Mouse (Mus musculus): ENCODE results near the gene Igdcc3. TPM values are rescaled to one million over a fixed set of nuclear protein-coding genes. Genes with fewer than 3 reads are reported as not detected.
"Not testable (repeated sequence)": the region's sequence is repeated elsewhere in the genome, so short reads cannot be mapped to it uniquely, and the experiment has no call there.

Gene Igdcc3
- polyA plus RNA-seq, 1 experiment from 2014 or later, result 13.8 TPM

DNA sequence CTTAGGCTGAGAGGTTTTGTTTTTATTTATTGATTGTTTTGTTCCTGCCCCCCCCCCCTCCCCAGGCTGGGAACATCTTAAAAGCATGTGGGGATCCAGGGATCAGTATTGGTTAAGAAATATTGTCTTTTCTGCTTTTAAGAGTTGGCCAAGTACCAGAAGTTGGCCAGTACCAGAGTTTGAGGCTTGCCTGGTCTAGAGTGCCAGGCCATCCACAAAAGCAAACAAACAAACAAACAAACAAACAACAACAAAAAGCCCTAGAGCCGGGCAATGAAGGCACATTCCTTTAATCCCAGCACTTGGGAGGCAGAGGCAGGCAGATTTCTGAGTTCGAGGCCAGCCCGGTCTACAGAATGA lies 60.0 kb downstream of the Igdcc3 start:
- ATAC-seq (ENCODE audit: low FRiP score), result no peak
- WGBS, result 59% methylated on average over 3 of the region's 3 CpGs
- Histone ChIP-seq H3K9ac (no peak overlapping the region), H3K27me3 (no peaks in the 10 kb centered on the region), H3K9me3 (no peaks in the 10 kb centered on the region), H3K27ac (peak overlapping the region; percentile 92), H3K4me1 (replicated peaks) (peaks cover 7% of the 10 kb centered on the region), H3K36me3 (no peaks in the 10 kb centered on the region), H3K4me2 (no peak overlapping the region), H3K4me3 (no peak overlapping the region)

DNA sequence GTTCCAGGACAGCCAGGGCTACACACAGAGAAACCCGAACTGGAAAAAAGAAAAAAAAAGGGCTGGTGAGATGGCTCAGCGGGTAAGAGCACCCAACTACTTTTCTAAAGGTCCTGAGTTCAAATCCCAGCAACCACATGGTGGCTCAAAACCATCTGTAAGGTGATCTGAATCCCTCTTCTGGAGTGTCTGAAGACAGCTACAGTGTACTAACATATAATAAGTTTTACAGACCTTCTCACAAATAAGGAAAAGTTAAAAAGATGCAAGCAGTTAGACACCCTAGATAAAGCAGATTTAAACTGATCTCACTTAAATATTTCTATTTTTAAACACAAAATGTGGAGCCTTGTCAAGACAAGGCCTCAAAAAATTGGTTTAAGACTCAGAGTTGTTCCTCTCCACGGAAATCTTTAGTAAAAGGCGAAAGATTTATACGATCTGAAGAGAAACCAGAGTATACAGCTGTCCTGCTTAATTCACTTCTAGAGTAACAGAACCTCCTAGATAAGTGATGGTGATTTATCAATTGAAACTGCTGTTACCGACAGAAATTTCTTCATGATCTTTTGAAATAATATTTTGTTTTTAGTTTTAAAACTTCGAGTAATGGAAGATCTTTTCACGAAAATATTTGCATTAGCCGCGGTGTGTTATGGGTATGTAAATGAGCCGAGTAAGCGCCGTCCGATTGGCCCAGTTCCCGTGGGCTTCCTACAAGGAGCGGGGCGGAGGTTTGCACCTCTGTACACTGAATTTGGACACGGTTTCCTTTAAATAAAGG lies 60.6 kb downstream of the Igdcc3 start:
- ATAC-seq (ENCODE audit: low FRiP score), result peak; percentile 92
- H3K4me1 ChIP-seq (replicated peaks), result peaks cover 4% of the 10 kb centered on the region
- under 1% methylated on average over 18 of the region's 18 CpGs for WGBS
- no peaks in the 10 kb centered on the region for H3K9me3 ChIP-seq
- H3K27me3 ChIP-seq, result no peaks in the 10 kb centered on the region
- H3K4me2 ChIP-seq, result peak overlapping the region; percentile 57
- peak overlapping the region; percentile 92 for H3K27ac ChIP-seq
- H3K4me3 ChIP-seq, result peak overlapping the region; percentile 42
- no peaks in the 10 kb centered on the region for H3K36me3 ChIP-seq
- H3K9ac ChIP-seq, result peak overlapping the region; percentile 76

DNA sequence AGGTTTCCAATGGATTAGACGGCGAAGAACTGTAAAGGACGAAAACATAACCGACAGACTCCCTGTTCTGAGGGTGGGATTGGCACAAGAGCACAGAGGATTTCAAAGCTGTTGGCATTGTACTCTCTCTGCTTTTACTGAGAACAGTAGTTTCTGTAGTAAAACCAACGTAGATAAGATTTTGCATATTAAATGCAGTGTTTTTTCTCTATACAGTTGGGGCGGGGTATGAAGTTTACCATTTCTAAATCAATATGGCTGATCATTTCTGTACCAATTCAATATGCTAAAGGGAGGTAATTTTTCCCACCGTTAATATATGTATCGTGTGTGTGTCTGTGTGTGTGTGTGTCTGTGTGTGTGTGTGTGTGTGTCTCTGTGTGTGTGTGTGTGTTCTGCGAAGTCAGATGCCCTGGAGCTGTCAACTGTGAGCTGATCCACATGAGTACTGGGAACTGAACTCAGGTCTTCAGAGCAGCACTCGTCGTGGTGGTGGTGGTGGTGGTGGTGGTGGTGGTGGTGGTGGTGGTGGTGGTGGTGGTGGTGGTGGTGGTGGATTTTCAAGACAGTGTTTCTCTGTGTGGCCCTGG lies 61.3 kb downstream of the Igdcc3 start:
- Histone ChIP-seq H3K9me3 (no peaks in the 10 kb centered on the region), H3K4me2 (peak overlapping the region; percentile 57), H3K4me3 (peak overlapping the region; percentile 42), H3K27me3 (no peaks in the 10 kb centered on the region), H3K9ac (peak overlapping the region; percentile 76), H3K4me1 (replicated peaks) (peaks cover under 1% of the 10 kb centered on the region; the same call in 1 of the 2 replicates), H3K27ac (peak overlapping the region; percentile 92), H3K36me3 (no peaks in the 10 kb centered on the region)
- WGBS, result 19% methylated on average over 11 of the region's 11 CpGs
- ATAC-seq (ENCODE audit: low FRiP score), result peak; percentile 39

DNA sequence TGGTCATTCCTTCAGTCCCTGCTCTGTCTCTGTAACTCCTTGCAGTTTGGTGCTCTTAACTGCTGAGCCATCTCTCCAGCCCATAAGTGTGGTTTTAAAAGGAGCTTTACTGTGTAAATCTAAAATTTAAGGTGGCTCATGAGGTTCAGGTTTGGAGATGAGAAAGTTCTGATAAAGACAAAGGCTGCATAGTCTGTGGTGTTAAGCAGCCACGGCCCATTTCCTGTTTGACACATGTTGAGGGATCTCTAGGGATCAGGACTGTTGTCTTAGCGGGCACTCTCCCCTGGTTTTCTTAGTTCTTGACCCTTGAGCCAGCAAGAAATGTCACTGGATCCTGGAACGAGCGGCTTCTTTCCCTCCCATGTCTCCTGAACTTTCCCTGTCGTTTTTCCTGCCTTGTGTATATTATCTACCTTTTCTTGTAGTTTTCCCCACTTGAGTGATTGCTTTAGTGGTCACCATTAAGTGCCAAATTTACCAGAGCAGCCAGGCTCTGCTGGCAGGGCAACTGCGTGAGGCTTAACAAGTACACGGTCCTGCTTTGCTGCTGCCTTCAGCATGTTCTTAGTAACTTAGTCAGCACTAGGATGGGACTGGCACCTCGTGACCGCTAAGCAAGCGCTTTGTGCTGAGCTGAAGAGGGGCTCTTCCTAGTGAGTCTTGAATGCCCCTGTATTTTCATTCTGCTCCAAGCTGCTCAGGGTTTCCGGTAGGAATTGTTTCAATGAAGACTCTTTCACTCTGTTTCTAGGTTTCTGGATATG lies 64.2 kb downstream of the Igdcc3 start:
- Histone ChIP-seq H3K9ac (no peak overlapping the region), H3K4me2 (no peak overlapping the region), H3K27ac (no peak overlapping the region), H3K4me3 (no peak overlapping the region), H3K9me3 (no peaks in the 10 kb centered on the region), H3K4me1 (replicated peaks) (no peaks in the 10 kb centered on the region), H3K36me3 (no peaks in the 10 kb centered on the region), H3K27me3 (no peaks in the 10 kb centered on the region)
- ATAC-seq (ENCODE audit: low FRiP score), result no peak
- 69% methylated on average over 11 of the region's 11 CpGs for WGBS

DNA sequence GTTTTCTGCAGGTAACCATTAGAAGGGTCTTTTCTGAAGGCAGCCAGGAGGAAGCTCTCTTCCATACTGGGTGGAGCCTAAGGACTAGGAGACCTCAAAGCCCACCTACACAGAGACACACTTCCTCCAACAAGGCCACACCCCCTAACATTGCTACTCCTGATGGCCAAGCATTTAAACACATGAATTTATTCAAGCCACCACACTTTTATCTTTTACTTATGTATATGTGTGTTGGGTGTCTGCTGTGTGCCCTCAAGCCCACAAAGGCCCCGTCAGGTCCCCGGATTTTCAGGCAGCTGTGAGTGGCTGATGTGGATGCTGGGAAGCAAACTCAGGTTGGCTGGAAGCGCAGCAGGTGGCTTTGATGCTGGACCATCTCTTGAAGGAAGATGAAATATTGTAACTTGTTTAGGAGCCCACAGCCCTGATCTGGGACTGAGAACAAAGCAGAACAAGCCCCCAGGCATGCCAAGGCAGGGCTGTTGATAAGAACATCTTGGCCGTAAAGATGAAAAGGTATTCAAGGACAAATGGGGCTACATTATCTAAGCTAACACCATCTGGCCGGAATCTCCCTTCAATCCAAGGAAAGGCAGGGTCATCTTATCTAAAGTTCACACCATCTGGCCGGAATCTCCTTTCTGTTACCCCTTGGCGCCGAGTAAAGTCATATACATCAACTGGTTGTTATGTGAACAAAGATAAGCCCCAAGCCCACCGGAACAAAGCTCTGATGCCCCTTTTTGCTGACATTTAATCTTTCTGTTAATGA lies 66.2 kb downstream of the Igdcc3 start:
- H3K4me2 ChIP-seq; ATAC-seq (ENCODE audit: low FRiP score); H3K4me1 ChIP-seq (replicated peaks); H3K27ac ChIP-seq; H3K9me3 ChIP-seq; H3K9ac ChIP-seq; H3K27me3 ChIP-seq; H3K4me3 ChIP-seq; H3K36me3 ChIP-seq: not testable (repeated sequence)
- WGBS, result 92% methylated on average over 9 of the region's 9 CpGs

- no peak overlapping the region for H3K9ac ChIP-seq
- no peak for ATAC-seq (ENCODE audit: low FRiP score)
- no peaks in the 10 kb centered on the region for H3K4me1 ChIP-seq (replicated peaks)
- no peaks in the 10 kb centered on the region for H3K36me3 ChIP-seq
- WGBS, result 91% methylated on average over 32 of the region's 32 CpGs
- no peak overlapping the region for H3K27ac ChIP-seq
- no peaks in the 10 kb centered on the region for H3K27me3 ChIP-seq
- no peak overlapping the region for H3K4me3 ChIP-seq
- no peak overlapping the region for H3K4me2 ChIP-seq
- H3K9me3 ChIP-seq, result no peaks in the 10 kb centered on the region
Observed at GRCm38 (mm10) chr9:65208293-65209179, 67.5 kb downstream of the Igdcc3 start.

DNA sequence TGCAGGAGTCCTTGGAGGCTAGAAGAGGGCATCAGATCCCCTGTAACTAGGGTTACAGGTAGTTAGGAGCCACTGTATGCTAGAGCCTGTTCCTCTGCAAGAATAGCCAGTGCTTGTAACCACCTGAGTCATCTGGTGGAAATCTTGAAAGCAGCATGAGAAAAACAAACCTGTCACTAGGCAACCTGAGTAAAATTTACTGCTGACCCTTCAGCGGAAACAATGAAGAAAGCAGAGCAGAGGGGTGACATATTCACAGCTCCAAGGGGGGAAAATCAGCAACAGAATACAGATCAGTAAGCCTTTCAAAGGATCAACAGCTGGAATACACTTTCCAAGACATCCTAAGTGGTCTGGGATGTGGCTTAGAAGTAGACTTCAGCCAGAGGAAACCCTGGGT lies 70.6 kb downstream of the Igdcc3 start:
- Histone ChIP-seq H3K9me3 (no peaks in the 10 kb centered on the region), H3K4me3 (no peak overlapping the region), H3K27me3 (no peaks in the 10 kb centered on the region), H3K4me1 (replicated peaks) (peaks cover 11% of the 10 kb centered on the region), H3K27ac (no peak overlapping the region), H3K9ac (no peak overlapping the region), H3K36me3 (no peaks in the 10 kb centered on the region), H3K4me2 (no peak overlapping the region)
- ATAC-seq (ENCODE audit: low FRiP score), result no peak
- 37% methylated on average over 1 of the region's 1 CpGs for WGBS

GRCm38 (mm10) chr9:65214425-65214777 lies 73.4 kb downstream of the Igdcc3 start:
- H3K9ac ChIP-seq, result peak overlapping the region; percentile 89
- H3K27me3 ChIP-seq, result no peaks in the 10 kb centered on the region
- H3K4me2 ChIP-seq, result peak overlapping the region; percentile 88
- no peaks in the 10 kb centered on the region for H3K9me3 ChIP-seq
- no peaks in the 10 kb centered on the region for H3K36me3 ChIP-seq
- no peak for ATAC-seq (ENCODE audit: low FRiP score)
- 15% methylated on average over 10 of the region's 10 CpGs for WGBS
- peak overlapping the region; percentile 58 for H3K4me3 ChIP-seq
- H3K27ac ChIP-seq, result peak overlapping the region; percentile 93
- peaks cover 19% of the 10 kb centered on the region for H3K4me1 ChIP-seq (replicated peaks)

GRCm38 (mm10) chr9:65214778-65215493 lies 73.9 kb downstream of the Igdcc3 start:
- no peaks in the 10 kb centered on the region for H3K27me3 ChIP-seq
- H3K4me2 ChIP-seq, result peak overlapping the region; percentile 88
- no peaks in the 10 kb centered on the region for H3K9me3 ChIP-seq
- peak overlapping the region; percentile 58 for H3K4me3 ChIP-seq
- under 1% methylated on average over 57 of the region's 59 CpGs for WGBS
- peak; percentile 97 for ATAC-seq (ENCODE audit: low FRiP score)
- no peaks in the 10 kb centered on the region for H3K36me3 ChIP-seq
- peaks cover 19% of the 10 kb centered on the region for H3K4me1 ChIP-seq (replicated peaks)
- peak overlapping the region; percentile 89 for H3K9ac ChIP-seq
- H3K27ac ChIP-seq, result peak overlapping the region; percentile 93

DNA sequence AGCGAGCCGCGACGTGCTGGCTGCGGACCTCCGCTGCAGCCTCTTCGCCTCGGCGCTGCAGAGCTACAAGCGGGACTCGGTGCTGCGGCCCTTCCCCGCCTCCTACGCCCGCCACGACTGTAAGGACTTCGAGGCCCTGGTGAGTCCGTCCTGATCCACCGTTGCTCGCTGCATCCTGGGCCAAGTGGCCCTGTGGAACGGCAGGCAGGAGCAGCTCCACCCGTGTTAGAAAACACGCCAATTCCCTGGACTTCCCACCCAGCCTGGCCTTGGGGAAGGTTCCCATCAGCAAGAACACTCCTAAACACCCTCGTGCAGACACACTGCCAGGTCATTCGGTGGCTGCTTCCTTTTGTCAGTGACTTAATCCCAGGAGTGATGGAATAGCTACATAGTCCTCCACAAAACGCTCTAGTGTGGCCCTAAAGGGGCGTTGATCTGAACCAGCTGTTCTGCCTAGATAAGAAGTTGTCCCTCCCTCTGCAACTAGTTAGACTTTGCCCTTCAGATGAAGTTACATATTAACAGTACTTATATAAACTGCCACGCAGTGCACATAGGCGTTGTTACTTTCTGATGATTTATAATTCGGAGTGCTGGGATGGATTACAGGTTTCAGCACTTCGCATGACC lies 74.6 kb downstream of the Igdcc3 start:
- H3K4me1 ChIP-seq (replicated peaks), result peaks cover 19% of the 10 kb centered on the region
- peak overlapping the region; percentile 88 for H3K4me2 ChIP-seq
- no peaks in the 10 kb centered on the region for H3K36me3 ChIP-seq
- peak overlapping the region; percentile 93 for H3K27ac ChIP-seq
- H3K9me3 ChIP-seq, result no peaks in the 10 kb centered on the region
- WGBS, result 10% methylated on average over 31 of the region's 31 CpGs
- H3K4me3 ChIP-seq, result peak overlapping the region; percentile 58
- ATAC-seq (ENCODE audit: low FRiP score), result 0 out of 2 replicates have a peak, but pooled peaks have one; percentile 9
- peak overlapping the region; percentile 89 for H3K9ac ChIP-seq
- no peaks in the 10 kb centered on the region for H3K27me3 ChIP-seq

Data from hindbrain, embryonic 13.5 days (tissue).